Mouse (Mus musculus) liver, embryonic 12.5 days (tissue): ENCODE results near the gene Tbca. TPM values are rescaled to one million over a fixed set of nuclear protein-coding genes. Genes with fewer than 3 reads are reported as not detected.

Source experiments
- ATAC-seq: fragments of 200-750 bp; cut with Nextera tagmentation; 2 replicates; pipeline ENCODE4 v1.8.0; 2017; ENCODE audit warnings: moderate number of reproducible peaks, mild to moderate bottlenecking, moderate library complexity
- H3K27ac ChIP-seq: fragments of 300-500 bp; sonication (generic); 2 replicates; pipeline ENCODE4 v1.5.1; 2016; ENCODE audit warnings: mild to moderate bottlenecking
- H3K27me3 ChIP-seq: fragments of 300-500 bp; sonication (generic); replicated peaks from 2 replicates; pipeline ENCODE4 v1.6.1; 2016; ENCODE audit warnings: mild to moderate bottlenecking, moderate library complexity
- H3K36me3 ChIP-seq: fragments of 300-500 bp; sonication (generic); 2 replicates; pipeline ENCODE4 v1.6.1; 2016; ENCODE audit warnings: mild to moderate bottlenecking, moderate library complexity
- H3K4me1 ChIP-seq: fragments of 300-500 bp; sonication (generic); 2 replicates; pipeline ENCODE4 v1.6.1; 2016
- H3K4me2 ChIP-seq: fragments of 300-500 bp; sonication (generic); 2 replicates; pipeline ENCODE4 v1.6.1; 2016; ENCODE audit warnings: mild to moderate bottlenecking, moderate library complexity
- H3K4me3 ChIP-seq: fragments of 300-500 bp; sonication (generic); 2 replicates; pipeline ENCODE4 v1.5.1; 2016; ENCODE audit warnings: mild to moderate bottlenecking, moderate library complexity
- H3K9ac ChIP-seq: fragments of 300-500 bp; sonication (generic); 2 replicates; pipeline ENCODE4 v1.6.1; 2016; ENCODE audit warnings: mild to moderate bottlenecking, moderate library complexity
- H3K9me3 ChIP-seq: fragments of 300-500 bp; sonication (generic); replicated peaks from 2 replicates; pipeline ENCODE4 v1.6.1; 2016; ENCODE audit warnings: mild to moderate bottlenecking, moderate library complexity
- whole genome bisulfite sequencing: fragments of 180-500 bp; shearing (Covaris S2); methylation state at CpG from one replicate; pipeline ENCODE4 v1.1.7; 2016; ENCODE audit not compliant: insufficient replicate concordance; 5-methylcytosine and 5-hydroxymethylcytosine counted together
- polyA plus RNA-seq: library from polyadenylated mRNA; unstranded; fragments of >200 nt; fragmentation: Nextera tagmentation; extraction: Ambion mirVana; gene quantifications from 2 replicates; pipeline ENCODE4 v1.2.1, GENCODE M21; 2016

Gene Tbca
- polyA plus RNA-seq, 1 experiment from 2014 or later = 127 TPM

- no peak overlapping the region for H3K27ac ChIP-seq
- no peak for ATAC-seq
- H3K4me2 ChIP-seq = no peak overlapping the region
- no peaks in the 10 kb centered on the region for H3K27me3 ChIP-seq
- 90% methylated on average over 1 of the region's 1 CpGs for WGBS
- H3K4me3 ChIP-seq = no peak overlapping the region
- H3K4me1 ChIP-seq = peaks cover 21% of the 10 kb centered on the region
- no peak overlapping the region for H3K9ac ChIP-seq
- no peaks in the 10 kb centered on the region for H3K9me3 ChIP-seq
- H3K36me3 ChIP-seq = peaks cover 3% of the 10 kb centered on the region; the same call in 1 of the 2 replicates
These were observed 22.7 kb downstream of the Tbca start for GRCm38 (mm10) chr13:94811451-94811850.

- Histone ChIP-seq H3K4me3 (no peak overlapping the region), H3K27me3 (no peaks in the 10 kb centered on the region), H3K9me3 (no peaks in the 10 kb centered on the region), H3K9ac (no peak overlapping the region), H3K36me3 (peaks cover 3% of the 10 kb centered on the region; the same call in 1 of the 2 replicates), H3K4me1 (peaks cover 10% of the 10 kb centered on the region; the same call in 1 of the 2 replicates), H3K27ac (no peak overlapping the region), H3K4me2 (no peak overlapping the region)
- WGBS = 47% methylated on average over 3 of the region's 3 CpGs
- ATAC-seq = no peak
These were observed 25.1 kb downstream of the Tbca start for GRCm38 (mm10) chr13:94813770-94814169.

GRCm38 (mm10) chr13:94820516-94820915, 31.8 kb downstream of the Tbca start:
- no peak overlapping the region for H3K9ac ChIP-seq
- ATAC-seq = no peak
- 79% methylated on average over 3 of the region's 3 CpGs for WGBS

GRCm38 (mm10) chr13:94820956-94821355, 32.2 kb downstream of the Tbca start:
- WGBS = 38% methylated on average over 2 of the region's 2 CpGs
- H3K27me3 ChIP-seq = no peaks in the 10 kb centered on the region
- H3K27ac ChIP-seq = no peak overlapping the region
- no peaks in the 10 kb centered on the region for H3K9me3 ChIP-seq
- H3K4me1 ChIP-seq = peaks cover 4% of the 10 kb centered on the region; the same call in 1 of the 2 replicates
- H3K4me2 ChIP-seq = no peak overlapping the region
- no peak overlapping the region for H3K9ac ChIP-seq
- no peak overlapping the region for H3K4me3 ChIP-seq
- peaks cover 18% of the 10 kb centered on the region for H3K36me3 ChIP-seq
- no peak for ATAC-seq

More at GRCm38 (mm10) chr13:94820516-94820915, 31.8 kb downstream of the Tbca start:
- peaks cover 15% of the 10 kb centered on the region for H3K36me3 ChIP-seq
- H3K4me1 ChIP-seq = peaks cover 4% of the 10 kb centered on the region; the same call in 1 of the 2 replicates
- H3K4me2 ChIP-seq = no peak overlapping the region
- H3K9me3 ChIP-seq = no peaks in the 10 kb centered on the region
- no peak overlapping the region for H3K4me3 ChIP-seq
- no peaks in the 10 kb centered on the region for H3K27me3 ChIP-seq
- no peak overlapping the region for H3K27ac ChIP-seq

GRCm38 (mm10) chr13:94826389-94826788, 37.7 kb downstream of the Tbca start:
- WGBS = 75% methylated on average over 5 of the region's 5 CpGs

GRCm38 (mm10) chr13:94826986-94827385, 38.3 kb downstream of the Tbca start:
- 82% methylated on average over 2 of the region's 2 CpGs for WGBS

More at GRCm38 (mm10) chr13:94826389-94826788, 37.7 kb downstream of the Tbca start:
- H3K27ac ChIP-seq = no peak overlapping the region
- no peak overlapping the region for H3K4me2 ChIP-seq
- no peak for ATAC-seq
- peaks cover 18% of the 10 kb centered on the region for H3K36me3 ChIP-seq
- H3K4me1 ChIP-seq = peaks cover 10% of the 10 kb centered on the region; the same call in 1 of the 2 replicates
- H3K9me3 ChIP-seq = no peaks in the 10 kb centered on the region
- H3K4me3 ChIP-seq = no peak overlapping the region
- no peak overlapping the region for H3K9ac ChIP-seq
- no peaks in the 10 kb centered on the region for H3K27me3 ChIP-seq

GRCm38 (mm10) chr13:94827847-94828246, 39.1 kb downstream of the Tbca start:
- Histone ChIP-seq H3K36me3 (peaks cover 24% of the 10 kb centered on the region), H3K4me3 (no peak overlapping the region), H3K9me3 (no peaks in the 10 kb centered on the region), H3K27ac (no peak overlapping the region), H3K4me1 (peaks cover 10% of the 10 kb centered on the region; the same call in 1 of the 2 replicates), H3K27me3 (no peaks in the 10 kb centered on the region), H3K9ac (no peak overlapping the region), H3K4me2 (no peak overlapping the region)
- no peak for ATAC-seq
- 53% methylated on average over 2 of the region's 2 CpGs for WGBS

More at GRCm38 (mm10) chr13:94826986-94827385, 38.3 kb downstream of the Tbca start:
- Histone ChIP-seq H3K27ac (no peak overlapping the region), H3K9me3 (no peaks in the 10 kb centered on the region), H3K9ac (no peak overlapping the region), H3K4me3 (no peak overlapping the region), H3K36me3 (peaks cover 18% of the 10 kb centered on the region), H3K27me3 (no peaks in the 10 kb centered on the region), H3K4me1 (peaks cover 10% of the 10 kb centered on the region; the same call in 1 of the 2 replicates), H3K4me2 (no peak overlapping the region)
- no peak for ATAC-seq

- no peak overlapping the region for H3K4me3 ChIP-seq
- H3K36me3 ChIP-seq = peaks cover 59% of the 10 kb centered on the region
- no peak for ATAC-seq
- H3K9me3 ChIP-seq = no peaks in the 10 kb centered on the region
- no peak overlapping the region for H3K27ac ChIP-seq
- no peaks in the 10 kb centered on the region for H3K4me1 ChIP-seq
- H3K9ac ChIP-seq = no peak overlapping the region
- no peak overlapping the region for H3K4me2 ChIP-seq
- no peaks in the 10 kb centered on the region for H3K27me3 ChIP-seq
- 67% methylated on average over 5 of the region's 5 CpGs for WGBS
These were observed 49.5 kb downstream of the Tbca start for GRCm38 (mm10) chr13:94838047-94838720.

- 75% methylated on average over 8 of the region's 8 CpGs for WGBS
- no peak overlapping the region for H3K27ac ChIP-seq
- no peak overlapping the region for H3K4me2 ChIP-seq
- H3K4me1 ChIP-seq = no peaks in the 10 kb centered on the region
- no peaks in the 10 kb centered on the region for H3K27me3 ChIP-seq
- no peak overlapping the region for H3K9ac ChIP-seq
- H3K4me3 ChIP-seq = no peak overlapping the region
- no peaks in the 10 kb centered on the region for H3K9me3 ChIP-seq
- peaks cover 59% of the 10 kb centered on the region for H3K36me3 ChIP-seq
- ATAC-seq = no peak
These were observed 50.1 kb downstream of the Tbca start for GRCm38 (mm10) chr13:94838756-94839337.

- Histone ChIP-seq H3K4me1 (no peaks in the 10 kb centered on the region), H3K4me2 (no peak overlapping the region), H3K9me3 (no peaks in the 10 kb centered on the region), H3K27me3 (no peaks in the 10 kb centered on the region), H3K4me3 (no peak overlapping the region), H3K27ac (no peak overlapping the region), H3K36me3 (peaks cover 39% of the 10 kb centered on the region), H3K9ac (no peak overlapping the region)
- no peak for ATAC-seq
- WGBS = 79% methylated on average over 5 of the region's 5 CpGs
These were observed 54.5 kb downstream of the Tbca start for GRCm38 (mm10) chr13:94843236-94843635.

GRCm38 (mm10) chr13:94847870-94848269, 59.2 kb downstream of the Tbca start:
- Histone ChIP-seq H3K36me3 (peaks cover 15% of the 10 kb centered on the region), H3K27me3 (peaks cover 9% of the 10 kb centered on the region), H3K4me3 (no peak overlapping the region), H3K9ac (no peak overlapping the region), H3K4me1 (no peaks in the 10 kb centered on the region), H3K9me3 (no peaks in the 10 kb centered on the region), H3K27ac (no peak overlapping the region), H3K4me2 (no peak overlapping the region)
- 58% methylated on average over 7 of the region's 7 CpGs for WGBS
- no peak for ATAC-seq

- Histone ChIP-seq H3K4me3 (no peak overlapping the region), H3K4me1 (no peaks in the 10 kb centered on the region), H3K9me3 (no peaks in the 10 kb centered on the region), H3K27me3 (peaks cover 14% of the 10 kb centered on the region), H3K27ac (no peak overlapping the region), H3K9ac (no peak overlapping the region), H3K4me2 (no peak overlapping the region), H3K36me3 (0 out of 2 replicates have a peak, but pooled peaks cover under 1% of the 10 kb centered on the region)
- ATAC-seq = no peak
- WGBS = 42% methylated on average over 13 of the region's 13 CpGs
These were observed 60.6 kb downstream of the Tbca start for GRCm38 (mm10) chr13:94849351-94849750.
